Mouse (Mus musculus) spleen, adult 2 months (tissue): ENCODE results near the gene Csrp1.

ENCODE experiments used
- CTCF ChIP-seq: fragments of 200-500 bp; IDR thresholded peaks from 2 replicates; pipeline ENCODE4 v1.5.1; 2011; ENCODE audit warnings: mild to moderate bottlenecking, inconsistent platforms; ENCODE audit not compliant: insufficient read depth, insufficient read length, insufficient replicate concordance; ENCODE audit errors: extremely low read depth
- POLR2A ChIP-seq: fragments of 200-500 bp; IDR thresholded peaks from 2 replicates; pipeline ENCODE4 v1.6.1; 2011; ENCODE audit warnings: low read depth, low read length, inconsistent platforms

DNA sequence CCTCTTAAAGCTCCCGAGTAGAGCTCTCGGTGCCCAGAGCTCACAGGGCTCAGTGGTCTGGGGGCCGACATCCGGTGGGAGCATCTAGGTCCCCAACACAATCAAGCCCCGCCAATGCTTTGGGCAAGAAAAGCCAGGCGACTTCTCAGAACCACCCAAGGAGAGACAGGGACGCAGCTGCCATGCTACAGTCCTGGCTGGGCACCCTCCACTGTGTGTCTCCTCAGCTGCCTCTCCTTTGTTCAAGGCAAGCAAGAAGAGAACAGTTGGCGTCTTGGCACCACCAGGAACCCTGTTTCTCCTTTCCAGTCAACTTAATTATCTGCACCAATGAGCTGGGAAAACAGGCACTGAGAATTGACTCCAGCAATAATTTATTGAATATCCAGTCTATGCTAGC lies 38.7 kb upstream of the Csrp1 start:
- no peak for TF ChIP-seq POLR2A
- TF ChIP-seq CTCF = no peak
